Mouse (Mus musculus) bone marrow, adult 2 months (tissue): ENCODE data around the gene Vps8.
A peak's percentile ranks its signal among the peaks of the same experiment; 100 is the strongest.

Source experiments
- CTCF ChIP-seq: fragments of 200-500 bp; IDR thresholded peaks from 2 replicates; pipeline ENCODE4 v1.5.1; 2011; ENCODE audit warnings: low read length, control low read depth; ENCODE audit not compliant: control insufficient read depth, insufficient read depth
- POLR2A ChIP-seq: fragments of 200-500 bp; IDR thresholded peaks from 2 replicates; pipeline ENCODE4 v1.6.1; 2011; ENCODE audit warnings: low read depth, mild to moderate bottlenecking, control low read depth, low read length, borderline replicate concordance; ENCODE audit not compliant: control insufficient read depth

DNA sequence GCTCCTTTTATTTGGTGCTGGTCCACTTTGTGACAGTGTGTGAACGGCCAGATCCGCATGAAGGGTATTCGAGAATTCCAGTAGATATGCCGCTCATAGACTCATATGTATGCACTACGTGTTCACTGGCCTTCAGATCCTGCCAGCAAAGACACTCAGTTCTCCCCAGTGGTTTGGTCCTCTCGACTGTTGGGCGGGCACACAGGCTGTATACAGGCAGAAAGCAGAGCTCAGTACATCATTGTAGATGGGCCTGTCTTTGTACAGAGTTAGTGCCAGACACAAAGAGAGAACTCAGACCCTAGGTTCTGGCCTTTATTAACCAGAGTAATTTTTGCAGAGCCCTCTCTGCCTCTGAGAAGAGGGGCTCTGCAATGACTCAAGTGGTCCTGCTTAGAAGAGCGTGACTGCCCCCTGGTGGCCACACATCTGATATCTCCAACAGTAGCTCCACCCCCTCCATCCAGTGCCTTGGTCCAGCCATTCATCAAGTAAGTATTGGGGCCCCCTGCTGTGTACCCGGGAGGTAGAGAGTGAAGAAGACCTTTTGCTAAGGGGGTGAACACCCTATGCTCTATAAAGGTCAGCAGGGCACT lies 30.3 kb upstream of the Vps8 start:
- no peak for TF ChIP-seq POLR2A
- TF ChIP-seq CTCF: peak; percentile 84
